Mouse (Mus musculus): ENCODE data around the gene Aldh1l2. TPM values are rescaled to one million over a fixed set of nuclear protein-coding genes. Genes with fewer than 3 reads are reported as not detected.

Aldh1l2 gene
- total RNA-seq, 2 experiments from 2014 or later = 1.6 to 1.9 TPM

DNA sequence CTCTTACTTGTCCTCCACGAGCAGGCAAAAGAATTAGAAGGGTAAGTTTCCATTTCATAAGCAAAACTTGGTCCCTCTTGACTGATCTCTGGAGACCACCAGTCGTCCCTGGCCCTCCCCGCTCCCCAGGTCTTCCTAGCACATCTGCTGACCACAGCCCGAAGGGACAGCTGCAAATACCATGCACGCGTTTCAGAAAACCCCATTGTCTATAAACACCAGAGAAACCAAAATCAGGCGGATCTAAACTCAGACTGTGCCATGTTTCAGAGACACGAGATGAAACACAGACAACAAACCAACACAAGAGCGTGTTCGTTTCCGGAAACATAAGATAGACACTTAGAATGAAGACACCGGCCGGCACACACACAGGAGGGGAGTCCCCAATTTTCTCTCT is 58.7 kb downstream of the Aldh1l2 start:
- no peak for DNase-seq (ENCODE audit: low spot score in 2 of 2)

DNA sequence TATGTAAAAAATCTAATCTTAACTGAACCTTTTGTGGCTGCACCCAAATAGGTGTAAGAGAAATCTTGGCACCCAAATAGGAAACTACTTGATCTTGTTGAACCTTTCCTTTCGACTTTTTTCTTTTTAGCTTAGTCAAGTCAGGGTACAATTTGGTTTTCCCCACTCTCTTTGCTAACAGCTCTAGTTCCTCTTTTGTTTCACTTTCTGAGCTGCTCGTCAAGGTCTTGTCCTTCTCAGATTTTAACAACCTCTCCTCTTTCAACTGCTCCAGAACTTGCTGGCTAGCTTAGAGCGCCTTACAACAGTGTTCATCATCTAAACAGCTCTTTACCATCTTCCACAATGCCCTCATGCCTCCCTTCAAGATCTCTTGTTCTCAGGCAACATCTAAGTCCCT is 76.4 kb downstream of the Aldh1l2 start:
- no peak for DNase-seq (ENCODE audit: low spot score in 2 of 2)

DNA sequence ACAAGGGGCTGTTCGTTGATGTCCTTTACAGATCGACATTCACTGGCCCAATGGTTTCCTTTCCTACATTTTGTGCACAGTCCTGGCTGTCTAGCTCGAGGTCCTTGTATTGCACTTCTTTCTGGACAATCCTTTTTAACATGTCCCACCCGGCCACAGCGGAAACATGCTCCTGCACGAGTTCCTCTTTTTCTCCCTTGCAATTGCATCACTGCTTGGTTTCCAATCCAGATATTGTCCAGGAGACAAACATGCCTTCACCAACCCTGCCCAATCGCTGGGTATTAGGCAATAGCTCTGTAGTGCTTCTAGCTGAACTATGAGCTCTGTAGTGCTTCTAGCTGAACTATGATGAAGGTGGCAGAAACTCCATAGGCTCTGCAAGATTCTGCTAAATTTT is 85.4 kb downstream of the Aldh1l2 start:
- DNase-seq (ENCODE audit: low spot score in 2 of 2) = no peak

Other genes starting within 250 kb of the Aldh1l2 start
- 10 to 100 TPM; 22.4 to 25.4 TPM for gene Slc41a2, start 196.3 kb downstream of the Aldh1l2 start, total RNA-seq (2021)
- gene D10Wsu102e, start 173.9 kb downstream of the Aldh1l2 start, total RNA-seq (2021) = 1 to 10 TPM; 2.8 to 3.0 TPM
- gene Washc4, start 9.6 kb upstream of the Aldh1l2 start, total RNA-seq (2021) = 10 to 100 TPM; 26.9 to 30.5 TPM
- gene Appl2, start 114.6 kb upstream of the Aldh1l2 start, total RNA-seq (2021) = 10 to 100 TPM; 72.6 to 87.7 TPM
- gene 1500009L16Rik, start 188.7 kb upstream of the Aldh1l2 start, total RNA-seq (2021) = 10 to 100 TPM; 17.2 to 20.5 TPM

Measured in layer of hippocampus, adult 18-20 months (tissue).